Mouse (Mus musculus): ENCODE data around the gene Crot. TPM values are rescaled to one million over a fixed set of nuclear protein-coding genes. Genes with fewer than 3 reads are reported as not detected.

The Crot gene
- total and polyA plus RNA-seq, 3 experiments: 13.4 to 18.2 (median 13.5) TPM

DNA sequence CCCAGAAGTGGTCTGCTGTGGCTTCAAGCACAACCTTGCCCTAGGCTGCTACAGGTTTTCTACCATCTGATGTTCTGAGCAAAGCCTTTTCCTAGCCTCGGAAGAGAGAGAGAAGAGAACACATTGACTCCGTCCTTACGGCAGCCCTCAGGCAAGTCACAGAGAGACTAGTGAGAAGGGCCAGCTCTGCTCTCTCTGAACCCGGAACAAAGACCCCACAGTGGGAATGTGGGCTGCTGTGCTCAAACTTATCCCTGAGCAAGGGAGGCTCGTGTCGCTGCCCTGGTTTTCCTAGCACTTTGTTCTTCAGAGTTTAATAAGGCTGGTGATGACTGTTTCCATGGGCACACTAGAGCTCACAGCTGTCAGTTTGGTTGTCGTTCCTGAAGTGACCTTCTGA is 42.9 kb upstream of the Crot start:
- dilution Hi-C loops (cut with MboI; ENCODE audit: extremely low pct_ligation_motif_present, extremely low pct_unique_long_range_greater_than_20kb, low sequenced_read_pairs): no loop called here
- TF ChIP-seq POLR2AphosphoS2 (IDR thresholded peaks at IDR 0.05; ENCODE audit: low read depth, low read length): no peak
- TF ChIP-seq E2F4 (IDR thresholded peaks at IDR 0.05; ENCODE audit: insufficient replicate concordance, low read depth, low read length): no peak
- no peak for TF ChIP-seq GABPA (IDR thresholded peaks at IDR 0.05; ENCODE audit: insufficient replicate concordance, low read depth, low read length)
- TF ChIP-seq MAX (IDR thresholded peaks at IDR 0.05; ENCODE audit: low read length): no peak
- no peak for TF ChIP-seq ZMIZ1 (IDR thresholded peaks at IDR 0.05; ENCODE audit: low read depth, low read length)
- TF ChIP-seq SMC3 (IDR thresholded peaks at IDR 0.05; ENCODE audit: low read depth, low read length): no peak
- TF ChIP-seq MYC (IDR thresholded peaks at IDR 0.05; ENCODE audit: low read depth, low read length): no peak
- no peak for TF ChIP-seq IRF4 (IDR thresholded peaks at IDR 0.05; ENCODE audit: low read depth, low read length)
- no peak for TF ChIP-seq KAT2A (IDR thresholded peaks at IDR 0.05; ENCODE audit: insufficient replicate concordance, low read length)
- no peak for TF ChIP-seq JUND (conservative IDR thresholded peaks at IDR 0.05; ENCODE audit: low read depth, low read length)
- TF ChIP-seq HCFC1 (IDR thresholded peaks at IDR 0.05; ENCODE audit: low read depth, low read length): no peak
- no peak for TF ChIP-seq CHD1 (IDR thresholded peaks at IDR 0.05; ENCODE audit: low read depth, low read length)
- Histone ChIP-seq H3K4me2 (ENCODE audit: insufficient read depth, low read depth, poor library complexity, severe bottlenecking) (no peak overlapping the region), H3K9me3 (replicated peaks; ENCODE audit: low read length) (peaks cover 4% of the 10 kb centered on the region), H3K27ac (ENCODE audit: insufficient read depth, low read depth) (no peak overlapping the region), H3K4me3 (replicated peaks in 1 of 3; ENCODE audit: low read depth in 2 of 3, low read length in 2 of 3, poor library complexity in 1 of 3) (no peak overlapping the region), H3K9ac (ENCODE audit: insufficient read depth, low read depth) (no peak overlapping the region), H3K79me2 (replicated peaks; ENCODE audit: control insufficient read depth, extremely low read depth, insufficient read depth, poor library complexity, severe bottlenecking) (no peaks in the 10 kb centered on the region), H3K27me3 (replicated peaks) (no peaks in the 10 kb centered on the region), H3K4me1 (ENCODE audit: control insufficient read depth in 1 of 2, insufficient read depth in 2 of 2) (peaks cover 24 to 58% of the 10 kb centered on the region in 2 experiments), H3K36me3 (replicated peaks in 1 of 2; ENCODE audit: control insufficient read depth in 1 of 2, insufficient read depth in 1 of 2, low read length in 1 of 2) (no peaks in the 10 kb centered on the region)
- in situ Hi-C loops (cut with MboI; ENCODE audit: low pct_ligation_motif_present, low pct_unique_long_range_greater_than_20kb, low sequenced_read_pairs): loop anchor here (10.0 kb wide), 1 partner anchor 95 kb away; no protein-coding TSS in a partner anchor
- DNase-seq (ENCODE audit: extremely low read depth): no peak

- H3K4me1 ChIP-seq (ENCODE audit: control insufficient read depth in 1 of 2, insufficient read depth in 2 of 2): peaks cover 26 to 57% of the 10 kb centered on the region in 2 experiments
- no peak overlapping the region for H3K9ac ChIP-seq (ENCODE audit: insufficient read depth, low read depth)
- in situ Hi-C loops (cut with MboI; ENCODE audit: low pct_ligation_motif_present, low pct_unique_long_range_greater_than_20kb, low sequenced_read_pairs) (no loop called here), dilution Hi-C loops (cut with MboI; ENCODE audit: extremely low pct_ligation_motif_present, extremely low pct_unique_long_range_greater_than_20kb, low sequenced_read_pairs) (no loop called here)
- no peaks in the 10 kb centered on the region for H3K27me3 ChIP-seq (replicated peaks)
- H3K27ac ChIP-seq (ENCODE audit: insufficient read depth, low read depth): peak overlapping the region; percentile 12; the same call in 1 of the 2 replicates
- peak; percentile 87 for TF ChIP-seq ETS1 (conservative IDR thresholded peaks at IDR 0.05; ENCODE audit: low read depth, low read length)
- TF ChIP-seq ZMIZ1 (IDR thresholded peaks at IDR 0.05; ENCODE audit: low read depth, low read length): no peak
- TF ChIP-seq TCF12 (IDR thresholded peaks at IDR 0.05; ENCODE audit: low read depth, low read length): peak; percentile 96
- TF ChIP-seq CTCF (conservative IDR thresholded peaks at IDR 0.05 in 1 of 2, IDR thresholded peaks at IDR 0.05 in 1 of 2; ENCODE audit: low read depth in 2 of 2, low read length in 2 of 2): no peak
- peak; percentile 91 for TF ChIP-seq BHLHE40 (IDR thresholded peaks at IDR 0.05; ENCODE audit: low read depth, low read length)
- peak; percentile 20 for TF ChIP-seq SMC3 (IDR thresholded peaks at IDR 0.05; ENCODE audit: low read depth, low read length)
- peak; percentile 14 for TF ChIP-seq RAD21 (IDR thresholded peaks at IDR 0.05; ENCODE audit: low read depth, low read length)
- no peak for TF ChIP-seq CHD2 (IDR thresholded peaks at IDR 0.05; ENCODE audit: low read length)
- no peak for TF ChIP-seq MAZ (IDR thresholded peaks at IDR 0.05; ENCODE audit: low read depth, low read length)
- TF ChIP-seq IRF4 (IDR thresholded peaks at IDR 0.05; ENCODE audit: low read depth, low read length): peak; percentile 70
- TF ChIP-seq EP300 (IDR thresholded peaks at IDR 0.05; ENCODE audit: low read length): peak; percentile 79
- peak; percentile 60; the same call in 1 of the 2 replicates for TF ChIP-seq SIN3A (IDR thresholded peaks at IDR 0.05; ENCODE audit: low read length)
- TF ChIP-seq HCFC1 (IDR thresholded peaks at IDR 0.05; ENCODE audit: low read depth, low read length): no peak
- peak; percentile 56; the same call in 1 of the 2 replicates for TF ChIP-seq MXI1 (IDR thresholded peaks at IDR 0.05; ENCODE audit: low read depth, low read length)
- TF ChIP-seq UBTF (IDR thresholded peaks at IDR 0.05; ENCODE audit: low read depth, low read length): no peak
- TF ChIP-seq ELF1 (IDR thresholded peaks at IDR 0.05; ENCODE audit: low read depth, low read length): peak; percentile 68
- TF ChIP-seq MEF2A (IDR thresholded peaks at IDR 0.05; ENCODE audit: borderline replicate concordance, low read depth, low read length): peak; percentile 56; the same call in 1 of the 2 replicates
- TF ChIP-seq USF1 (IDR thresholded peaks at IDR 0.05; ENCODE audit: low read depth, low read length): peak; percentile 37
- peak; percentile 85 for TF ChIP-seq MYC (IDR thresholded peaks at IDR 0.05; ENCODE audit: low read depth, low read length)
- TF ChIP-seq ZC3H11A (IDR thresholded peaks at IDR 0.05; ENCODE audit: low read depth, low read length): no peak
- TF ChIP-seq MAX (IDR thresholded peaks at IDR 0.05; ENCODE audit: low read length): peak; percentile 91
- H3K9me3 ChIP-seq (replicated peaks; ENCODE audit: low read length): peaks cover 4% of the 10 kb centered on the region
- H3K4me2 ChIP-seq (ENCODE audit: insufficient read depth, low read depth, poor library complexity, severe bottlenecking): no peak overlapping the region
- H3K4me3 ChIP-seq (replicated peaks in 1 of 3; ENCODE audit: low read depth in 2 of 3, low read length in 2 of 3, poor library complexity in 1 of 3): no peak overlapping the region
- no peaks in the 10 kb centered on the region for H3K36me3 ChIP-seq (replicated peaks in 1 of 2; ENCODE audit: control insufficient read depth in 1 of 2, insufficient read depth in 1 of 2, low read length in 1 of 2)
- DNase-seq (ENCODE audit: extremely low read depth): peak; percentile 92
- H3K79me2 ChIP-seq (replicated peaks; ENCODE audit: control insufficient read depth, extremely low read depth, insufficient read depth, poor library complexity, severe bottlenecking): no peaks in the 10 kb centered on the region
These were observed 40.2 kb upstream of the Crot start for GRCm38 (mm10) chr5:9037292-9037691.
